Mouse (Mus musculus): ENCODE data around the gene Cacna2d3. TPM values are rescaled to one million over a fixed set of nuclear protein-coding genes. Genes with fewer than 3 reads are reported as not detected.
A peak's percentile ranks its signal among the peaks of the same experiment; 100 is the strongest.

The Cacna2d3 gene
- total RNA-seq, 2 experiments from 2014 or later: 0.23 to 0.31 TPM

DNA sequence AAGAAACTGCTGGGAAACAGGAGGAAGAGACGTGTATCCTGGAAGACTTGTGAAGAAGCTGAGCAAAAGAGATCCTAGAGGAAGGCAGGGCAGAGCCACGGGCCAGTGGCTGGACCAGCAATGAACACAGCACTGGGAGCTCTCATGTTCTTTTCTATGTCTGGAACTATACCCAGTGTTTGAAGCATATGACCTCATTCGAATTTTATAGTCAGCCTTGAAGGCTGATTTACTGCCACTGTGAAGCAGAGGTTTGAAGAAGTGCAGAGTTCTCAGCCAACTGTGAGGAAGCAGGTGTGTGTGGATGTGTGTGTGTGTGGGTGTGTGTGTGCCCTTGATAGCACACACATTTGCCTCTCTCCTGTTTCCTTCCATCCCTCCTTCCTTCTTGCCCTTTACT, 483.2 kb downstream of the Cacna2d3 start:
- no peak for DNase-seq

DNA sequence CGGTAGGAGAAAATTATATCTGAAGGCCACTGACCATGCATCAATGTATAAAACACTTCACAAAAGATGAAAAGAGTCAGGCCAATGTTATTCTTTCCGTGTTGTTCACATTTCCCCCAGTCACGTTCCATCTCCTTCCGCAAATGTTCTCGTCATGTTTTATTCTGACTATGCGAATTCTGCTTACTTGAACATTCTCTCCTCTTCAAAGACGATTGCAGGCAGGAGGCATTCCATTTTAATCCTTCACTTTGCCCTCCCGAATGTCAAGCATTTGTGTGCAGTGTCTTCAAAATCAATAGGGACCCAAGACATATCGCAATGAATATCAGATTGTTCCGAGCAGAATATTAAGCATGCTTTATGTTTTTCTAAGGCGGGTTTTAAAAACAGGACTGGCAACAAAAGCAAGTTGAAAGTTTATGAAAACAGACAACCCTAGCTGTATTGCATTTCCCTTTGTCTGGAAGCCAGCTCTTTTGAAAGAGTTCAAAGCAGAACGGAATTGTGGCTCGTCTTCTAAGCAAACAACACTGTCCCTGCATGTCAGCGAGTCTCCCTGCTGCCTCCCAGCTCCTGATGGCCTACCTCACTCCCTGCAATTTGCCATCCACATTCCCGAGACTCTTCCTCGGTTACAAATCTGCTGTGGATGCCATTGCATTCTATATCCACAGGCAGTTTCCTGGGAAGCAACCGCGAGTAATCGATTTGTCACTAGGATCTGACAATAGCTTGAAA, 492.5 kb downstream of the Cacna2d3 start:
- DNase-seq: no peak

DNA sequence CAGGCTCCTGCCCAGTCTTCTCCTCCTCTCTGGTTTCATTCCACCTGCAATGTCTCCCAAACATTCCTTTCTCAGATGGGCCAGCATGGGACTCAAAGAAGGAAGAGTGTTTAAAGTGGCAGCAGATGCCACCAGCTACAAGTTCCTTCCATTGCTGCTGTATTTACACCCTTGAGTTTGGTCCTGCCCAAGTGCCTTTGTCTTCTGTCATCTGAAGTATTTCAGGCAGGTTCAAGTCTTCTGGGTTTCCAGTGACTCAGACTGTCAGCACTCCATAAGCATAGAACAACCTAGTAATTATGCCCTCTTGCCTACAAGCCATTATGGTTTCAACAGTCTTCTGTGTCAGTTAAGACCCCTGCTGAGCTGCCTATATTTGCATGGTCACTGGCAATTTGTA, 493.2 kb downstream of the Cacna2d3 start:
- DNase-seq: no peak

GRCm38 (mm10) chr14:29227959-29228358, 493.7 kb downstream of the Cacna2d3 start:
- no peak for DNase-seq

DNA sequence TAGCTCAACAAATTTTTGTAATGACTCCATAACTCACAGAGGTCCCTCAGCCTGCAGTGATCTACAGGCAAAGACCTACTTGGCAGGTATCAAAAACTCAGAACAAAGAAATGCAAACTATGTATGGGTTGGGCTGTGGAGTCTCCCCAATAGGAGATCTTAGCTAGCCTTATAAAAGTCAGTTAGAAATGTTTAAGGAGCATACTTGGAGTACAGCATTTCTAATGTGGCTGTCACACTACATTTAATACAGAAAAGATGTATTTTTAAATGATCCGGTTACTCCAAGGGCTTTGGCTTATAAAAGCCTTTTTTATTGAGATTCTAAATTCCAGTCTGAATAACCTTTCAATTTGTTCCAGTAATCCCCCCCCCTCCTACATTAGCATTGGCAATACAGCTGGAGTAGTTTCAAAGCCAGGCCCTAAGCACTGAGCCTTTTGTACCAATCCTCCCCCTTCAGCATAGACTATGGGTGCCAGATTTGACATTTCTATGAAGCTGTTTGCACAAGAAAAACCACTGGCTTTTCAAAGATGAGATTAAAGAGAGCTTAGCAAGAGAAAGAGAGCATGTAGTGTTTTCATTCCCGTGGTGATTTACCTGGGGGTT, 495.8 kb downstream of the Cacna2d3 start:
- DNase-seq: no peak

DNA sequence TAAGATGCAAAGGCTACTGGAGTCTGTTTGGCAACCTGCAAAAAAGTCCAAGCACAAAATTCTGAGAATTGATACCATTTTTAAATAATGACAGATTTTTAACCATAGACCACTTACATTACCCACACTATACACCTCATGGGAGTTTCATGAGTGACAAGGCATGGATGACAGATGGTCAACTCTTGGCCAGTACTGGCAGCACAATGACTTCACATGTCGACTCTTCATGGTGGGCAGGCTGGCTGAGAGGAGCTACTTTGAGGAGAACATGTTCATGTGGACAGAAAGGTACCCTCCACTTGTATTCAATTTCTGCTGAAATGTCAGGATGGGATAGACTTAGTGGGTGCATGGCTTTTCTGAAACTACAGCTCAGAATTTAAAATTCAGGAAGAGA, 498.7 kb downstream of the Cacna2d3 start:
- no peak for DNase-seq

DNA sequence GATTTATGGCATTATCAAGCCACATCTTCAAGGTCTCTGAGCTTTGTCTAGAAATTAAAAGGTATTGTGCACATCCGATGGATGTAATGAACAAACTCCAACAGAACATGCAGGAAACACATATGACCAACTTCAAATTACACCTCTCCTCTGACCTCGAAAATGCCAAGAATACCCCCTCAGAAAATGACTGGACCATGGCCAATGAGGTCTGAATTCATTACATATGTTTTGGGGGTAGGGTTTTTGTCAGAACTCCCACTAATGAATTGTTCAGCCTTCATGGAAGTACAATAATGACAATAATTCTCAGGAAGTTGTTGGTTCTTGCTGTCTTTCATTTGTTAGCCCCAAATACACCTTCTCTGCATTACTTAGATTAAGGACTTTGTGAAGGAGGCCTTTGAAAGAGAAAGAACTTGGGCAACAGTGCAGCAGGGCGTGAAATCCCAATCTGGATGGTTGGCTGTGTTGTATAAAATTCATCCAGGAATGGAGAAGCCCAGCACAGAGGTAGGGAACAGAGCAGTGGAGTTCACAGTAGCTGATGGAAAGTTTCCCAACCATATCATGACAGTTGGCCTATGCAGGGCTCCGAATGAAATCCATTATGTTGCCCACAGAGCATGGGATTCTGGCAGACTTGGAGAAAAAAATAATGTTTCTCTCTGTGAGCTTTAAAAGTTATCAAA, 499.3 kb downstream of the Cacna2d3 start:
- DNase-seq: no peak

DNA sequence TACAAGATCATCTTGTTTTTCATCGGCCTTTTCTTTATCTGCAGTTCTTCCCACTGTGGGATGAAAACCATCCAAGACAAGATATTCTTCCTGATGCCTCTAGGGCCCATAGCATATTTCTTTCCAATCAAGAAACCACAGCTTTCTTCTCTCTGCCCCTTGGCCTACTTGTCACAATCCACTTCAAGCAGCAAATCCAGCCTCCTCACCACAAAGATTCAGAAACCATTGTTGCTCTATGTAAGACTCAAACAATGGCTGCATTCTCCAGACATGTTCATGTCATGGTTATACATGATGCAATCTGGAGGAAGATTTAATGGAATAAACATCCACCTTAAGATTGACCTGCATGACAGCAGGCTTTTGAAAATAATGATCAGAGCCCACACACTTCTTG, 505.6 kb downstream of the Cacna2d3 start:
- DNase-seq: no peak

DNA sequence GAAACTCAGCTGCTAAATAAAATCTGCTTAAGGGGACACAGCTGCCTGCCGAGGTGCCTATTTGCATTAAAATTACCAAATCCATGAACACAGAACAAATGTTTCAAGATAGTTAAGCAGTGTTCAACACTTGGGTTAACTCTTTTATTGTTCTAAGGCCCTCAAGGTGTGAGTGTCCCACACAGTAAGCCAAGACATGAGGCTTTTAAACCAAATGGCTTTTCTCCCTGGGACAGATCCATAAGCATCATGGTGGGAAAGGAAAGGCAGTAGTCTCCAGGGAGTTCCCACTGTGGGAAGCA, 516.7 kb downstream of the Cacna2d3 start:
- no peak for DNase-seq

GRCm38 (mm10) chr14:29204236-29204966, 517.3 kb downstream of the Cacna2d3 start:
- DNase-seq: no peak

DNA sequence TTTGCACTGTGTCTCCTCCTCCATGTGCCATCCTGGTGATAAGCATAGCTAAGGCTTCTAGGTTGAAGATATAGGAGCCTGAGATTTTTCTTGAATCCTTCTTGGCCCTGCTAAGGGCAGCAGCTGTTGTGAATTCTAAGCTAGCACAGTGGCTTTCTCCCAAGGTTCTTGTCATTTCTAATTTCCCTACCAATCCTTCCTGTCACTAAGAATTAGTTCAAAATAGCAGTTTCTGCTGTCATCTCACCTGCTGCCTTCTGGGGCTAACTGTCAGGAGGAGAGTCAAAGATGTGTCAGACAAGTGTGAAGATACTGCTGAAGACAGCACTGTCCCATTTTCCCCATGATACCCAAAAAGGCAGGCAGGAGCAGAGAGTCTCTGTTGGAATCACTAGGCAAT, 525.5 kb downstream of the Cacna2d3 start:
- no peak for DNase-seq

GRCm38 (mm10) chr14:29191426-29191825, 530.2 kb downstream of the Cacna2d3 start:
- no peak for DNase-seq

GRCm38 (mm10) chr14:29183730-29184129, 537.9 kb downstream of the Cacna2d3 start:
- no peak for DNase-seq

DNA sequence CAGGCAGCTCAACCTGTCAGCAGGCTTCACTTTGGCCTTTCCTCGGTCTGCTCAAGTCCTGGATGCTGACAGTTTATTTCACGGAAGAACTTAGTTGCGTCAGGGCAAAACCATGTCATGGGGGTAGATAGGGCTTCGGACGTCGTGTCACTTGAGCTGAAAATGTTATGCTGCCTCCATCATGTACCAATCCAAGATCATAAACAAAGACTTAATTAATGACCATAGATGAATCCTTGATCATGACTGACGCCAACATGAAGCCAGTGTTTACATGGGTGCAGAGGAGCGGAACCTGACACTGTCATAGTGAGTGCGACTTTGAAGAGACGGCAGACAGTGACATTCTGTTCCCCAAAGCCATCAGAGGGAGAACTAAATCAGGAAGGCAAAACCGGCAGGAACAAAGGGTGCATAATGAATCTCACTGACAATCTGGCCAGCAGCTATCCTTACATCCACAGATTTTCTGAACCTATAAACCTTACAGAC, 542.2 kb downstream of the Cacna2d3 start:
- no peak for DNase-seq

DNA sequence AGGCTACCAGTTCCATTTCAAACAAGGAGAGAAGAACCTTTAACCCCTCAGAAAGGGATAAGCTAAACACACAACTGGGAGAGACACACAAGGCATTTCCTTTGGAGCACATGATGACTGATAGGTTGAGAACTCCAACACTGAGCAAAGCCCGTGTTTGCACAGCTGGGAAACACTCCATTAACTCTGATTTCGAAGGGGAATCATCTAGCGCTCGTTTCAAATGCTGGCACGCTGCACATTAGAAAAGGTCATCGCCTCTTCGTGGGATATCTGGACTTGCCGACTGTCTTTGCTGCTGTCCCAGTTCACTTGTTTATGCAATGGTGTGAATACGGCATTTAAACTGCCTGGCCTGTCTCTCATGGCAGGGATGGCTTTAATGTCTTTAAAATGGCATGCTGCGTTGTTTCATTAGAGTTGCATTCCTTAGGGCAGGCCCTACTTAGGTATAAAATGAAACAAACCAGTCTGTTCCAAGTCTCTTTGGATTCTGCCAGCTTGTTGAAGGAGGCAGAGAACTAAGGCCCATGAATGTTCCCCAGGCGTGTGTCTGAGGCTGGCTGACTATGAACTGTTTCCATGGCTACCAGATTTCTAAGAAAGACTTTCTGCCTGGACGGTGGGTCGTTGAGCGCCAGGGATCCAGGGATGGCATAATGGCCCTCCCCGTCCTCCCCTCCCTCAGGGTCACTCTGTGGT, 542.8 kb downstream of the Cacna2d3 start:
- peak; percentile 23 for DNase-seq

- no peak for DNase-seq
Measured at GRCm38 (mm10) chr14:29174762-29175161, 546.9 kb downstream of the Cacna2d3 start.

- DNase-seq: no peak
Measured at GRCm38 (mm10) chr14:29172207-29172606, 549.5 kb downstream of the Cacna2d3 start.

- no peak for DNase-seq
Measured at GRCm38 (mm10) chr14:29164653-29165030, 557.0 kb downstream of the Cacna2d3 start.

GRCm38 (mm10) chr14:29163998-29164652, 557.5 kb downstream of the Cacna2d3 start:
- DNase-seq: no peak

DNA sequence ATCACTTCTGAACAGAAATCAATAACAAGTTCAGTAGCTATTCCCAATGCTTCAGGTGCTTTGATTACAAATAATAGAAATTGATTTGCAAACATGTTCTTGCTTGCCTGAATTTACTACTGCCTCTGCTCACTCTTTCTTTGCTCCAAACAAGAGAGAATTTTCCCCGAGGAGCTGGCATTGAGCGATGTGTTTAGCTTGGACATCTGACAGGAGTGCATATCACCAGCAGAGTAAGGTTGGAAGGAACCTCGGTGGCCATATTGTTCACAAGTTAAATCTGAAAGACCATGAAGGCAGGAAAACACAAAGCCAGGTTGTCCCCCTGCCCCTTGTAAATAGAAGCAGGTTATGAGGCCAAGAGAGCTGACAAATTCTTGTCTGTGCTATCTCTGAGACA, 561.9 kb downstream of the Cacna2d3 start:
- no peak for DNase-seq

DNA sequence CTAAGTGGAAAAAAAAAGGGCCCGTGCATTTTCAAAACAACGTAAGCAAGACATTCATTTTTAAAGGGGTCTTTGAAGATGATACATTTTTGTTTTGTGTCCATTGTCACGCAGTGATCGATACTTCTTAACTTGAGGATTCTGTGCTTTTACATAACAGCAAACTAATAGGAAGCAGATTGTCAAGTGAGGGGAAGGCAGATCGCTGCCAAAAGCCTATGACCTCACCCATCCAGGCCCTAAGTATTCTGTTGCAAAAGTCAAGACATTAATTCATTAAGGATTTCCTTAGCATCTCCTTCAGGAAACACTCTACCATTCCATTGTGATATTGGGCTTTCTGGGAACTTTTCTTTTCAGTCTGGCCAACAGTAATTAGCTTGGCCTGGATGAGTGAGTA, 564.6 kb downstream of the Cacna2d3 start:
- no peak for DNase-seq

DNA sequence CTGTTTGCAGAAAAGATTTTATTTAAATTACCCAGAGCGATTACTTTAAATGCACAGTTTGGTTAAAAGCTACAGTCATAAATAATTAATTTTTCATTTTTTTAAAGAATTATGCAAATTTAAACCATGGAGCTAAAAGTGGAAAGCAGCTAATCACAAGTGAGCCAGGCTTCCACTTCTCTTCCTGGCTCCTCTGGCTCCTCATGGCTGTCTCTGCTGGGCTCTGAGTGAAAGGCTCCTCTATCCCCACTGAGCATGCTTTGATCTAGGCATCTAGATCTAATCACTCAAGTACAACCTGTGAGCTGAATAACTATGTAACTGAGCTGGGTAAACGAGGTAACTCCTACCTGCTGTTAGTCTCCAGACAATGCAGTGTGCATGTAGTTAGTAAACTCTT, 577.5 kb downstream of the Cacna2d3 start:
- DNase-seq: no peak
